Mouse (Mus musculus): ENCODE results near the gene Gpr62. TPM values are rescaled to one million over a fixed set of nuclear protein-coding genes. Genes with fewer than 3 reads are reported as not detected.

Gene Gpr62
- polyA plus RNA-seq, 1 experiment from 2014 or later, result 0.56 TPM

- Histone ChIP-seq H3K4me3 (ENCODE audit: low read depth, low read length) (no peak overlapping the region), H3K27ac (ENCODE audit: low read depth, low read length) (no peak overlapping the region), H3K36me3 (ENCODE audit: control insufficient read depth, insufficient read depth, low read length) (peaks cover 48% of the 10 kb centered on the region), H3K4me2 (ENCODE audit: low read length) (no peak overlapping the region), H3K27me3 (replicated peaks; ENCODE audit: control insufficient read depth, insufficient read depth, low read length) (no peaks in the 10 kb centered on the region), H3K9me3 (replicated peaks; ENCODE audit: control insufficient read depth, low read length) (no peaks in the 10 kb centered on the region), H3K9ac (ENCODE audit: low read length) (no peak overlapping the region), H3K4me1 (ENCODE audit: control insufficient read depth, insufficient read depth, low read length) (peaks cover 22% of the 10 kb centered on the region)
- 92% methylated on average over 12 of the region's 12 CpGs for WGBS
- DNase-seq (ENCODE audit: low spot score) (no peak), ATAC-seq (no peak)
Measured at GRCm38 (mm10) chr9:106462430-106462800, 3.3 kb downstream of the Gpr62 start.

DNA sequence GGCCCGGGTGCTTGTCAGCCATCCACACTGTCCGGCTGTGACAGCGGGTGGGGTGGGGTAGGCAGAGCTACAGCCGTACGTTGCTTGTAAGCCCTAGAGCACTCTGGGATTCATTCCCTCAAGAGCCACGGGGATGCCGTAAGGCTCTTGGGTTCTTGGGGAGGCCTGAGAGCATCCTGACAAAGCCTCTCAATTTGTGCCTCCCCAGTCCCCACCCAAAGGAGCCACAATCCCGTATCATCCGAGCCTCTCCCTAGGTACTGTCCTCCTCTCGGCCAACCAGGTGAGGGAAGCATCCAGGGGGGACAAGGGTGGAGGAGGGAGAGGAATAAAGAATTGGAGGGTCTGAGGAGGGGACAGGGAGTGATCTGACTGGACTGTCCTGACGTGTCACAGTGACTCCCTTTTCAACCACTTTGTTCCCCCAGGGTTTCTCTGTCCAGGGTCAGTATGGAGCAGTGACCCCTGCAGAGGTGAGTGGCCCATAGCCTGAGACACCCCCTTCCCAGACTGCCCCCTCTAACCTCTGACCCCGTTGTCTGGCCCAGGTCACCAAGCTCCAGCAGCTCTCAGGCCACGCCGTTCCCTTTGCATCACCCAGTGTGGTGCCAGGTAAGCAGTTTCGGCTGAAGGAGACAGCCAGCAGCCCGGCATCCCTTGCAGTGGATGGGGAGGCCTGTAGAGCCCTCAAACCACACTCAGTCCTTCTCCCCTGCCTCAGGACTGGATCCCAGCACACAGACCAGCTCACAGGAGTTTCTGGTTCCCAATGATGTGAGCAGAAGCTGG, 3.9 kb downstream of the Gpr62 start:
- Histone ChIP-seq H3K27me3 (replicated peaks; ENCODE audit: control insufficient read depth, insufficient read depth, low read length) (no peaks in the 10 kb centered on the region), H3K4me2 (ENCODE audit: low read length) (no peak overlapping the region), H3K4me3 (ENCODE audit: low read depth, low read length) (no peak overlapping the region), H3K27ac (ENCODE audit: low read depth, low read length) (no peak overlapping the region), H3K4me1 (ENCODE audit: control insufficient read depth, insufficient read depth, low read length) (peaks cover 28% of the 10 kb centered on the region), H3K9me3 (replicated peaks; ENCODE audit: control insufficient read depth, low read length) (no peaks in the 10 kb centered on the region), H3K36me3 (ENCODE audit: control insufficient read depth, insufficient read depth, low read length) (peaks cover 48% of the 10 kb centered on the region), H3K9ac (ENCODE audit: low read length) (no peak overlapping the region)
- 86% methylated on average over 16 of the region's 16 CpGs for WGBS
- no peak for DNase-seq (ENCODE audit: low spot score)
- ATAC-seq, result no peak

DNA sequence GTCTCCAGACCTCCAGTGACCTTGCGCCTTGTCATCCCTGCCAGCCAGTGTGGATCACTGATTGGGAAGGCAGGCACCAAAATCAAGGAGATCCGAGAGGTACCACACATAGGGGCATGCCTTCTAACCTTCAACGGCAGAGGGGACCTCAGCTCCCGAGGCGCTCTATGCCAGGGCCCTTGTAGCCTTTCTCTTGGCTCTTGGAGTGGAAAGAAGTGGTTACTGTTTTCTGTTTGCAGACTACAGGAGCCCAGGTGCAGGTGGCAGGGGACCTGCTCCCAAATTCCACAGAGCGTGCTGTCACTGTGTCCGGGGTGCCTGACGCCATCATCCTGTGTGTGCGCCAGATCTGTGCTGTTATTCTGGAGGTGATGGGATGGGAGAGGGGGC, 4.7 kb downstream of the Gpr62 start:
- no peak overlapping the region for H3K27ac ChIP-seq (ENCODE audit: low read depth, low read length)
- DNase-seq (ENCODE audit: low spot score), result no peak
- no peak overlapping the region for H3K4me3 ChIP-seq (ENCODE audit: low read depth, low read length)
- WGBS, result 91% methylated on average over 9 of the region's 9 CpGs
- no peak overlapping the region for H3K9ac ChIP-seq (ENCODE audit: low read length)
- peaks cover 48% of the 10 kb centered on the region for H3K36me3 ChIP-seq (ENCODE audit: control insufficient read depth, insufficient read depth, low read length)
- no peaks in the 10 kb centered on the region for H3K9me3 ChIP-seq (replicated peaks; ENCODE audit: control insufficient read depth, low read length)
- peaks cover 36% of the 10 kb centered on the region for H3K4me1 ChIP-seq (ENCODE audit: control insufficient read depth, insufficient read depth, low read length)
- H3K4me2 ChIP-seq (ENCODE audit: low read length), result no peak overlapping the region
- no peak for ATAC-seq
- no peaks in the 10 kb centered on the region for H3K27me3 ChIP-seq (replicated peaks; ENCODE audit: control insufficient read depth, insufficient read depth, low read length)

GRCm38 (mm10) chr9:106460401-106461025, 5.2 kb downstream of the Gpr62 start:
- Histone ChIP-seq H3K4me1 (ENCODE audit: control insufficient read depth, insufficient read depth, low read length) (peaks cover 37% of the 10 kb centered on the region), H3K27ac (ENCODE audit: low read depth, low read length) (no peak overlapping the region), H3K4me2 (ENCODE audit: low read length) (no peak overlapping the region), H3K9ac (ENCODE audit: low read length) (no peak overlapping the region; the same call in 1 of the 2 replicates), H3K9me3 (replicated peaks; ENCODE audit: control insufficient read depth, low read length) (no peaks in the 10 kb centered on the region), H3K27me3 (replicated peaks; ENCODE audit: control insufficient read depth, insufficient read depth, low read length) (no peaks in the 10 kb centered on the region), H3K4me3 (ENCODE audit: low read depth, low read length) (no peak overlapping the region), H3K36me3 (ENCODE audit: control insufficient read depth, insufficient read depth, low read length) (peaks cover 48% of the 10 kb centered on the region)
- WGBS, result 82% methylated on average over 18 of the region's 18 CpGs
- DNase-seq (ENCODE audit: low spot score), result no peak
- no peak for ATAC-seq

- no peak for ATAC-seq
- no peak overlapping the region for H3K27ac ChIP-seq (ENCODE audit: low read depth, low read length)
- H3K9ac ChIP-seq (ENCODE audit: low read length), result peak overlapping the region; percentile 2; the same call in 1 of the 2 replicates
- no peak for DNase-seq (ENCODE audit: low spot score)
- H3K4me3 ChIP-seq (ENCODE audit: low read depth, low read length), result no peak overlapping the region
- no peak overlapping the region for H3K4me2 ChIP-seq (ENCODE audit: low read length)
- H3K4me1 ChIP-seq (ENCODE audit: control insufficient read depth, insufficient read depth, low read length), result peaks cover 37% of the 10 kb centered on the region
- 82% methylated on average over 15 of the region's 15 CpGs for WGBS
- no peaks in the 10 kb centered on the region for H3K9me3 ChIP-seq (replicated peaks; ENCODE audit: control insufficient read depth, low read length)
- no peaks in the 10 kb centered on the region for H3K27me3 ChIP-seq (replicated peaks; ENCODE audit: control insufficient read depth, insufficient read depth, low read length)
- H3K36me3 ChIP-seq (ENCODE audit: control insufficient read depth, insufficient read depth, low read length), result peaks cover 48% of the 10 kb centered on the region
Measured at GRCm38 (mm10) chr9:106459946-106460345, 5.8 kb downstream of the Gpr62 start.

- no peak overlapping the region for H3K27ac ChIP-seq (ENCODE audit: low read depth, low read length)
- H3K4me1 ChIP-seq (ENCODE audit: control insufficient read depth, insufficient read depth, low read length), result peaks cover 34% of the 10 kb centered on the region
- no peak for DNase-seq (ENCODE audit: low spot score)
- H3K27me3 ChIP-seq (replicated peaks; ENCODE audit: control insufficient read depth, insufficient read depth, low read length), result no peaks in the 10 kb centered on the region
- H3K4me3 ChIP-seq (ENCODE audit: low read depth, low read length), result no peak overlapping the region
- peaks cover 32% of the 10 kb centered on the region for H3K36me3 ChIP-seq (ENCODE audit: control insufficient read depth, insufficient read depth, low read length)
- 54% methylated on average over 5 of the region's 5 CpGs for WGBS
- no peaks in the 10 kb centered on the region for H3K9me3 ChIP-seq (replicated peaks; ENCODE audit: control insufficient read depth, low read length)
- H3K9ac ChIP-seq (ENCODE audit: low read length), result peak overlapping the region; percentile 79; the same call in 1 of the 2 replicates
- no peak for ATAC-seq
- peak overlapping the region; percentile 99 for H3K4me2 ChIP-seq (ENCODE audit: low read length)
Measured at GRCm38 (mm10) chr9:106457920-106458319, 7.8 kb downstream of the Gpr62 start.

DNA sequence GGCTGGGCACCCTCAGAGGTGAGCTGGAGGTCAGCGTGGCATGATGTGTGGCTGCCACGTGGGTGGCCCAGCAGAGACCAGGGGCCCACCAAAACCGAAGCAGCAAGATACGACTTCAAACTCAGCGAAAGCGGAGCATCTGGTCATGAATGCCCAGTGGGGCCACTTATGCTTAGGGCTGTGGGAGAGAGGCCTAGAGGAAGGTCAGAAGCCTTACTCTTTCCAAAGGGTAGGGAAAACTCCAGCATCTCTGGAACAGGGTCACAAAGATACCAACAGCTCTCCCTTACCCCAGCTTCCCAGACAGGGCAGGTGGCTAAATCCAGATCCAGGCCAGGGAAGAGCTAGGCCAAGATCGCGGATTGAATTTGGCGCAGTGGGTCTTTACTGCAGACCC, 8.6 kb downstream of the Gpr62 start:
- peaks cover 38% of the 10 kb centered on the region for H3K4me1 ChIP-seq (ENCODE audit: control insufficient read depth, insufficient read depth, low read length)
- peak overlapping the region; percentile 99 for H3K4me2 ChIP-seq (ENCODE audit: low read length)
- H3K36me3 ChIP-seq (ENCODE audit: control insufficient read depth, insufficient read depth, low read length), result peaks cover 26% of the 10 kb centered on the region
- peak overlapping the region; percentile 70 for H3K4me3 ChIP-seq (ENCODE audit: low read depth, low read length)
- peak overlapping the region; percentile 79 for H3K9ac ChIP-seq (ENCODE audit: low read length)
- no peak for ATAC-seq
- H3K27ac ChIP-seq (ENCODE audit: low read depth, low read length), result peak overlapping the region; percentile 53; the same call in 1 of the 2 replicates
- no peaks in the 10 kb centered on the region for H3K9me3 ChIP-seq (replicated peaks; ENCODE audit: control insufficient read depth, low read length)
- no peaks in the 10 kb centered on the region for H3K27me3 ChIP-seq (replicated peaks; ENCODE audit: control insufficient read depth, insufficient read depth, low read length)
- WGBS, result 45% methylated on average over 9 of the region's 9 CpGs
- DNase-seq (ENCODE audit: low spot score), result no peak

GRCm38 (mm10) chr9:106456325-106457162, 9.2 kb downstream of the Gpr62 start:
- peak overlapping the region; percentile 74 for H3K27ac ChIP-seq (ENCODE audit: low read depth, low read length)
- peak; percentile 67 for DNase-seq (ENCODE audit: low spot score)
- peak overlapping the region; percentile 99 for H3K4me2 ChIP-seq (ENCODE audit: low read length)
- no peaks in the 10 kb centered on the region for H3K27me3 ChIP-seq (replicated peaks; ENCODE audit: control insufficient read depth, insufficient read depth, low read length)
- 27% methylated on average over 15 of the region's 15 CpGs for WGBS
- H3K36me3 ChIP-seq (ENCODE audit: control insufficient read depth, insufficient read depth, low read length), result peaks cover 19% of the 10 kb centered on the region
- peaks cover 38% of the 10 kb centered on the region for H3K4me1 ChIP-seq (ENCODE audit: control insufficient read depth, insufficient read depth, low read length)
- H3K9ac ChIP-seq (ENCODE audit: low read length), result peak overlapping the region; percentile 79
- no peak for ATAC-seq
- no peaks in the 10 kb centered on the region for H3K9me3 ChIP-seq (replicated peaks; ENCODE audit: control insufficient read depth, low read length)
- H3K4me3 ChIP-seq (ENCODE audit: low read depth, low read length), result peak overlapping the region; percentile 70
